Mouse (Mus musculus): ENCODE results near the gene Lzts3. TPM values are rescaled to one million over a fixed set of nuclear protein-coding genes. Genes with fewer than 3 reads are reported as not detected.
A peak's percentile ranks its signal among the peaks of the same experiment; 100 is the strongest.

Gene Lzts3
- polyA plus RNA-seq, 1 experiment: 0.34 TPM

DNA sequence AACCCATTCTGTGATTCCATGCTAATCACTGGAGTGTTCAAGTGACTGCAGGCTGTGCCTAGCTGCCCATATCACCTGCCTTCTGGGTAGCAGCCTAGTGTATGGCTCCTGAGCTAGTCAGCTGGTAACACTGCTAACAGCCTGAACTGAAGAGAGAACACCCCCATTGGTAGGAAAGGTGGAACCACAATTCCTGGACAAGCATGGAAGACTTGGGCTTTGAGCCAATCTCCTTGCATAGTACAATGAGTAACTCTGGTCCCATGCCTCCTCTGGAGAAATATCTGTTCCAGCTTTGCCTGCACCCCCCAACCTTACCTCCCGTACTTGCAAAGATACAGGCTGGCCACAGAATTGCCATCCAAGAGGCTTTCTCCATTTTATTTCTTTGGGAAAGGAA, 10.2 kb downstream of the Lzts3 start:
- Histone ChIP-seq H3K36me3 (ENCODE audit: control insufficient read depth) (peaks cover 10% of the 10 kb centered on the region), H3K9me3 (ENCODE audit: control insufficient read depth, low read length) (peaks cover 16% of the 10 kb centered on the region; the same call in 1 of the 2 replicates), H3K4me3 (replicated peaks) (no peak overlapping the region), H3K4me1 (ENCODE audit: control insufficient read depth) (peaks cover 44% of the 10 kb centered on the region), H3K27me3 (ENCODE audit: control insufficient read depth) (peaks cover 57% of the 10 kb centered on the region)
- TF ChIP-seq GATA1 (IDR thresholded peaks at IDR 0.05; ENCODE audit: low read length): no peak
- no peak for TF ChIP-seq TAL1 (IDR thresholded peaks at IDR 0.05; ENCODE audit: low read length)

DNA sequence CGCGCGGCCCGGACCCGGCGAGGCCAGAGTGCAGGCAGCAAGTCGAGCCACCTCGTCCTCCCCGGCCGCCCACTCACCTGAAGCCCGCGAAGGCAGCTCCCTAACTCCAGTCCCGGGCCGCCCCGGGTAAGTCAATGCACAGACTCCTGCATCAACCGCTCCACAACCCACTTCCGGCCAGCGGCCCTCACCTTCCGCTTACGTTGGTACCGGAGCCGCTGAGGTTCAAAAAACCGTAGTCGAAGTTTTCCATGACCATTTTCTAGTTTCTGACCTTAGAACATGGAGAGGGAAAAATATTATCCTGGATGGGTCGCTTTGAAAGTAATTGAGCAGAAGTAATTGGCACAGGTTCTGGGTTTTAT, 12.8 kb downstream of the Lzts3 start, which contains the start of the genes Fastkd5 and Ubox5:
Gene Fastkd5 (minus strand): TSS at position 189 of the 365 bp plus-strand sequence.
Gene Ubox5 (minus strand): TSS at position 200 of the 365 bp plus-strand sequence.
- peaks cover 32% of the 10 kb centered on the region for H3K36me3 ChIP-seq (ENCODE audit: control insufficient read depth)
- H3K9me3 ChIP-seq (ENCODE audit: control insufficient read depth, low read length): peaks cover 9% of the 10 kb centered on the region; the same call in 1 of the 2 replicates
- peak within 1 kb of the TSS; percentile 99 for H3K4me3 ChIP-seq (replicated peaks)
- TF ChIP-seq TAL1 (IDR thresholded peaks at IDR 0.05; ENCODE audit: low read length) (no peak), GATA1 (IDR thresholded peaks at IDR 0.05; ENCODE audit: low read length) (no peak)
- H3K27me3 ChIP-seq (ENCODE audit: control insufficient read depth): peaks cover 31% of the 10 kb centered on the region
- H3K4me1 ChIP-seq (ENCODE audit: control insufficient read depth): peaks cover 34% of the 10 kb centered on the region

DNA sequence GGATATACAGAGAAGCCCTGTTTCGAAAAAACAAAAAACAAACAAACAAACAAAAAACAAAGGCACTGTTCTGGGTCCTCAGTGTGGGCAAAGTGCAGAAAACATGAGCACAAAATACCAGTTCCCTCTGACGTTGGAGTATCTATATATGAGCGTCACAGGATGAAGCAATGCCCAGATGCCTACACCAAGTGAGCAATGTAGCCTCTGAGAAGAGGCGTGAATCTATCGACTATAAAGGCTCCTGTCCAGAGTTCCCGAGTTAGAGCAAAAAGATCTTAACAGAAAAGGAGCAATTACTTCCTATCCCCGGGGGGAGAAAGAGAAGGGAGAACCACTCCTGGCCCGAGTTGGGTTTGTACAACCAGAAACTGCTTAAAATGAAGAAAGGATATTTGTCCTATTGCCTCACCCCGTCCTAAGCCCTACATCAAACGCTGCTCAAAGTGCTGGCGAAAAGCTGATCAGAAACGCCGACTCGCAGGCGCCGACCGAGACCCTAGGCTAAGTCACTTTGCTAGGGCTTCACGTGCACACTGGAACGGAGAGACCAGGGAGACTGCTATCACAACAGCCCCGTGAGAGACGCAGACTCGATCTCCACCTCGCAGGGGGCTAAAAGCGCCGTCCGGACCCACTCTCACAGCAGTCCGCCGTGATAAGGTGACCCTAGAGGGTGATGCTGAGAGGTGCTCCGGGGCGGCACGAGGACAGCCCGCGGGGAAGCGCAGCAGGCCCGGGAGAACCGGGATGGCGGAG, 13.3 kb downstream of the Lzts3 start:
- TF ChIP-seq GATA1 (IDR thresholded peaks at IDR 0.05; ENCODE audit: low read length) (no peak), TAL1 (IDR thresholded peaks at IDR 0.05; ENCODE audit: low read length) (no peak)
- Histone ChIP-seq H3K4me1 (ENCODE audit: control insufficient read depth) (peaks cover 29% of the 10 kb centered on the region), H3K36me3 (ENCODE audit: control insufficient read depth) (peaks cover 34% of the 10 kb centered on the region), H3K9me3 (ENCODE audit: control insufficient read depth, low read length) (peaks cover 3% of the 10 kb centered on the region; the same call in 1 of the 2 replicates), H3K27me3 (ENCODE audit: control insufficient read depth) (peaks cover 25% of the 10 kb centered on the region), H3K4me3 (replicated peaks) (peak overlapping the region; percentile 99)

DNA sequence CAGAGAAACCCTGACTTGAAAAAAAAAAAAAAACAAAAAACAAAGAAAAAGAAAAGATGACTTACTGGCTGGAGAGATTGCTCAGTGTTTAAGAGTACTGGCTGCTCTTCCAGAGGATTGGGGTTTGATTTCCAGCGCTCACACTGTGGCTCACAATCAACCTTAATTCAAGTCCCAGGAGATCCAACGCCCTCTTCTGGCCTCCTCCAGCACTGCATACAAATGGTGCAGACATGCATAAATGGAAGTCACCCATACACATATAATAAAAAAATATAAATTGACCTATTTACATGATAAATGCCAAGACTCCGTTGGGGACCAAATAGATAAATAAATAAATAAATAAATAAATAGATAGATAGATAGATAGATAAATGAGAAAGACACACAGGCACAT, 14.2 kb downstream of the Lzts3 start:
- peaks cover 25% of the 10 kb centered on the region for H3K4me1 ChIP-seq (ENCODE audit: control insufficient read depth)
- H3K9me3 ChIP-seq (ENCODE audit: control insufficient read depth, low read length): no peaks in the 10 kb centered on the region
- TF ChIP-seq GATA1 (IDR thresholded peaks at IDR 0.05; ENCODE audit: low read length): no peak
- TF ChIP-seq TAL1 (IDR thresholded peaks at IDR 0.05; ENCODE audit: low read length): no peak
- H3K4me3 ChIP-seq (replicated peaks): peak overlapping the region; percentile 99
- peaks cover 17% of the 10 kb centered on the region for H3K27me3 ChIP-seq (ENCODE audit: control insufficient read depth)
- H3K36me3 ChIP-seq (ENCODE audit: control insufficient read depth): peaks cover 40% of the 10 kb centered on the region

DNA sequence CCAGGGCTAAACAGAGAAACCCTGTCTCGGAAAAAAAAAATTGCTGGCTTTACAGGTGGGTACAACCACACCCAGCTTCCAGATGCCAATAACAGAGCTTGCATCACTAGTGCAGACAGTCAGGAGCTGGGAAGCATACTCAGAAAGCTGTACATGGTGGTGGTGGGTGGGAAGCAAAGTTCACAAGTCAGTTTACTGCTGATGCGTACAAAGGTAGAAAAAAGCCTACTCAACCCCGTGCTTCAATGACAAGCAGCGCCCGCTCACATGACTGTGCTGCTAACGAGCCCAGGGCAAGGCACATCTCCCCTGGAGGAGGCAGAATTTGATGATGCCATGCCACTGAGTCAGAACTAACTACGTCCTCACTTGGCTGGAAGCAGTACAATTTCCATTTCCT, 23.6 kb downstream of the Lzts3 start:
- H3K9me3 ChIP-seq (ENCODE audit: control insufficient read depth, low read length): no peaks in the 10 kb centered on the region
- TF ChIP-seq GATA1 (IDR thresholded peaks at IDR 0.05; ENCODE audit: low read length): no peak
- TF ChIP-seq TAL1 (IDR thresholded peaks at IDR 0.05; ENCODE audit: low read length): no peak
- H3K36me3 ChIP-seq (ENCODE audit: control insufficient read depth): peaks cover 74% of the 10 kb centered on the region
- no peaks in the 10 kb centered on the region for H3K4me1 ChIP-seq (ENCODE audit: control insufficient read depth)
- H3K4me3 ChIP-seq (replicated peaks): no peak overlapping the region
- H3K27me3 ChIP-seq (ENCODE audit: control insufficient read depth): no peaks in the 10 kb centered on the region

DNA sequence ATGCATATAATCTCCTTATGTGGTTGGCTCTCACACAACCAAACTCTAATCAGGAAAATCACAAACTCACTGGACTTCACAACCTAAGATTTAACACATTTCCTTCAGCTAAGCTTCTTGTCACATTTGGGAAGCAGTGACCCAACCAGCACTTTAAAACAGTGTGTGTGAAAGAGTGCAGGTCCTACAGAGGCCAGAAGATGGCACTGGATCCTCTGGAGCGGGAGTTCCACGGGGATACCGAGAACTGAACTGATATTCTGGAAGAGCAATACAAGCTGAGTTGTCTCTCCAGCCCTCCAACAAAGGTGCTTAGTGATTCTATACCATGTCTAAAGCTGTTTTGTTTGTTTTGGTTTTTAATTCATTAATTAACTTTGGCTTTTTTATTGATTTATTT, 29.5 kb downstream of the Lzts3 start:
- no peak for TF ChIP-seq GATA1 (IDR thresholded peaks at IDR 0.05; ENCODE audit: low read length)
- no peak for TF ChIP-seq TAL1 (IDR thresholded peaks at IDR 0.05; ENCODE audit: low read length)
- Histone ChIP-seq H3K9me3 (ENCODE audit: control insufficient read depth, low read length) (no peaks in the 10 kb centered on the region), H3K4me3 (replicated peaks) (no peak overlapping the region), H3K4me1 (ENCODE audit: control insufficient read depth) (peaks cover 4% of the 10 kb centered on the region), H3K36me3 (ENCODE audit: control insufficient read depth) (peaks cover 41% of the 10 kb centered on the region), H3K27me3 (ENCODE audit: control insufficient read depth) (no peaks in the 10 kb centered on the region)

DNA sequence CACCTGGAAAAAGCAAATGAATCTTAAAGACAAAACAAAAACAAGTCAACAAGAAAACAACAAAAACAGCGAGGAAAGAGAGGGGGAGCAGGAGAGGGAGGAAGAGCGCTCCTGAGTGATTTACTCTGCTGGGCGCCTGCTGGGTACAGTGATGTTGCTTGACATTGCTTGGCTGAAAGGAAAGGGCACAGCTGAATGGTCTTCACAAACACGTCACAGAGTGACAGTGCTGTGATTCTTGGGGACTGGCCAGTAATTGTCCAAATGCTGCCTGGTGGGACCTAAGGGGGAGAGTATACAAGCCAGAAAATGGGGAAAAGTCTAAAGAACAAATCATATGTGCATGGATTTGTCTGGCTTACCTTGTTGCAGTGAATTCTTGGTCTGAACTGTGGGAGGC, 40.4 kb downstream of the Lzts3 start:
- TF ChIP-seq GATA1 (IDR thresholded peaks at IDR 0.05; ENCODE audit: low read length) (no peak), TAL1 (IDR thresholded peaks at IDR 0.05; ENCODE audit: low read length) (no peak)
- peaks cover 17% of the 10 kb centered on the region for H3K4me1 ChIP-seq (ENCODE audit: control insufficient read depth)
- H3K36me3 ChIP-seq (ENCODE audit: control insufficient read depth): peaks cover 62% of the 10 kb centered on the region

DNA sequence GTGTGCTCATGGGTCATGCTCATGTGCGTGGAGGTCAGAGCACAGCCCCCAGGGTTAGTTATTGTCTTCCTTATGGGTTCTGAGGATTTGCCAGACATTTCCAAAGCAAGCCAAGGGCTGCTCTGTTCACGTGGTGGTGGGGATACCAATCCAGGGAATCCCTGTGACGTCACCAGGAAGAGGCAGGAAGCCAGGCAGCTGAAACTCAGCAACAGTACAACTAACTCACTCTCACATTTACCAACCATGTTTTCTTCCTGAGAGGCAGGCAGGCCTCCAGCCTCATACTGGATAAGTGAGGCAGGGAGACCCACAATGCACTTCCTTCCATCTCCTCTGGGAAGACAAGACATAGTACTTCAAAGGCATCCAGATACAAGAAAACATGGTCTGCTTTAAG, 44.2 kb downstream of the Lzts3 start:
- Histone ChIP-seq H3K9me3 (ENCODE audit: control insufficient read depth, low read length) (no peaks in the 10 kb centered on the region), H3K4me3 (replicated peaks) (no peak overlapping the region), H3K4me1 (ENCODE audit: control insufficient read depth) (peaks cover 13% of the 10 kb centered on the region), H3K36me3 (ENCODE audit: control insufficient read depth) (peaks cover 73% of the 10 kb centered on the region), H3K27me3 (ENCODE audit: control insufficient read depth) (no peaks in the 10 kb centered on the region)
- TF ChIP-seq TAL1 (IDR thresholded peaks at IDR 0.05; ENCODE audit: low read length): no peak
- TF ChIP-seq GATA1 (IDR thresholded peaks at IDR 0.05; ENCODE audit: low read length): no peak

More for the DNA sequence above, 40.4 kb downstream of the Lzts3 start:
- Histone ChIP-seq H3K4me3 (replicated peaks) (no peak overlapping the region), H3K27me3 (ENCODE audit: control insufficient read depth) (no peaks in the 10 kb centered on the region), H3K9me3 (ENCODE audit: control insufficient read depth, low read length) (no peaks in the 10 kb centered on the region)

DNA sequence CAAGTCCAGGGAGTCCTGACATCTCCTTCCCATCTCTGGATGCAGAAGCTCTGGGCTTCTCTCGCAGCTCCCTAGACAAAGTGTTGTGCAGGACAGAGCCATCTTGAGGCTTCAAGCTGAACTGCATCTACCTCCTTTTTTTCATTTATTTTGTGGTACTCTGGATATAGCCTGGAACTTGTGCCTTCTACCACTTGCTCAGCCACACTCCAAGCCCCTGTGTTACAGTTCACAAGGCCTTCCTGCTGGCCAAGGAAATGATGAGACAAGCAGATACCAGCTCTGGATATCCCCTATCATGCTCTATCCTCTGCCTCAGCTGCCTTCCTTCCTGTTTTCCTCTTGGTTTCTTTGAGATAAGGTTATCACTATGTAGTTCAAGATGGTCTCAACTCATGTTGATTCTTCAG, 45.0 kb downstream of the Lzts3 start:
- Histone ChIP-seq H3K27me3 (ENCODE audit: control insufficient read depth) (no peaks in the 10 kb centered on the region), H3K36me3 (ENCODE audit: control insufficient read depth) (peaks cover 69% of the 10 kb centered on the region), H3K4me1 (ENCODE audit: control insufficient read depth) (peaks cover 13% of the 10 kb centered on the region), H3K4me3 (replicated peaks) (no peak overlapping the region), H3K9me3 (ENCODE audit: control insufficient read depth, low read length) (no peaks in the 10 kb centered on the region)
- TF ChIP-seq GATA1 (IDR thresholded peaks at IDR 0.05; ENCODE audit: low read length): no peak
- TF ChIP-seq TAL1 (IDR thresholded peaks at IDR 0.05; ENCODE audit: low read length): no peak
